Mouse (Mus musculus) thymus, adult 2 months (tissue): Measurements from ENCODE around the gene Abcg1.

Experiments
- CTCF ChIP-seq: fragments of 200-500 bp; IDR thresholded peaks from 2 replicates; pipeline ENCODE4 v1.5.1; 2012; ENCODE audit warnings: mild to moderate bottlenecking, control low read depth, low read length, moderate library complexity, borderline replicate concordance; ENCODE audit not compliant: control insufficient read depth, poor library complexity, insufficient read depth; ENCODE audit errors: extremely low read depth
- POLR2A ChIP-seq: fragments of 200-500 bp; IDR thresholded peaks from 2 replicates; pipeline ENCODE4 v1.6.1; 2012; ENCODE audit warnings: mild to moderate bottlenecking, low read length, control low read depth, moderate library complexity; ENCODE audit not compliant: control insufficient read depth, poor library complexity, insufficient read depth; ENCODE audit errors: extremely low read depth

DNA sequence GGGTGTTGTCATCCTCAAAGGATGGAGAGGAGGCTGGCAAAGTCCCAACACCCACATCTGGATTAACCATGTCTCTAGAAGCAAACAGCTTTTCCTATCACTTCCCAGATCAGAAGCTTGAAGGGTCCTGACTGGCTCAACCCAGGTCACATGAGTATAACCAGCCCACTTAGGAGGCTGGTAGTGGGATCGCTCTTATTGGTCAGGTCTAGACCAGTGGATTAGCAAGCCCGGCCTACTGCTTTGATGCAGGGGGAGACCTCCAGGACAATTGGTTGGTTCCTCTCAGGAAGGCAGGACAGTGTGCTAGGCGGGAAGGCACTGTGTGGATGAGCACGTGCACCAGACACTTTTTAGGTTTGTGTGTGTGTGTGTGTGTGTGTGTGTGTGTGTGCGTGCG is 30.5 kb upstream of the Abcg1 start:
- no peak for TF ChIP-seq CTCF
- TF ChIP-seq POLR2A: no peak
